Comparison of ENCODE assay signal across 8 mouse cellular contexts in the genomic region with DNA sequence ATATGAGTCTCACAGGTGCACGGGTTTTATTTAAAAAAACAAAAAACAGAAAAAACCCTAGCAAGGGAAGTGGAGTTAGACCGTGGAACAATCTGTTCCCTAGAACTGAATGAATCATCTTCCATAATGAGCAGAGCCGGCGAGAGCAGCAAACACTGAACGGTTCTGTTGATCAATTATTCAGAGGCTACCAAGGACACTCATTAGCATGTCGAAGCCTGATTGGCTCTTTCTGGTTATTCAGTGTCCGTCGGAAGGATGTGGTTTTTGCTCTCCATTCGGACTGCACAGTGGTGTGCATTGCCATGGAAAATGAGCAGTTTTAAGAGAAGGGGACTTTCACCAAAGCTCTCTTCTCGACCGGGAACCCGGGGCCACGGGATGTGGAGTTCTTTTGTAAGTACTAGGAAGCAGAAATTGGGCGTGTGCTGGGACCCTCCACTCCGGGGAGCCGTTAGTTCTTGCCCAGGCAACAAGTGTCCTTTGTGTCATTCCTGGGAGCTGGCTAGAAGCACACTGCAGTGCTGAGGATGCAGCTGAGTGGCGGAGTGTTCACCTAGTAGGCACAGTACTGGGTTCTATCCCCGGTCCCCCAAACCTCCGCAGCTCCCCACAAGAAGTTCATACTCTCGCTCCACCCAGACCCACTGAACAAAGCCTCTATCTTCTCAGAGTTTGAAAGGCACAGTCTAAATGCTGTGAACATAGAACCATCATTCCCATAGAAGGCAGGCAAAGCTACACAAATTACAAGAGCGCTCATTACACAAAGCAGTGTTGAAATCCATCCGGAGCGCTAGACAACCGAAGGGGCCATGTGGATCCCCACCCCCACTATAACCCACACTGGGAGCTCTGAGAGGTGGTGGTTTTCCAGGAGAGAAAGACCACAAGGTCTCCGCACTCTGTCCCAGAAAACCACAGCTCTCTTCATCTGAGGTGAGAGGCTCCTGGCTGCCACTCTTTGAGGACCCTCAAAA.
DNase-seq lines count a peak whose midpoint lies in the region; ATAC-seq lines count a peak whose summit lies in the region.

No protein-coding gene starts in this region.

- H3K4me1 ChIP-seq in embryonic facial prominence, embryonic 11.5 days (ENCODE audit: control insufficient read depth, insufficient read depth, low read length), result no peaks in the 10 kb centered on the region
- peaks cover 10% of the 10 kb centered on the region for H3K4me1 ChIP-seq in limb, embryonic 10.5 days

- no peak overlapping the region for H3K27ac ChIP-seq in embryonic facial prominence, embryonic 11.5 days (replicated peaks; ENCODE audit: low read depth, low read length)
- 0 out of 2 replicates have a peak overlapping the region, but pooled peaks have one; percentile 23 for H3K27ac ChIP-seq in limb, embryonic 10.5 days

- ATAC-seq in embryonic facial prominence, embryonic 11.5 days (replicated peaks; ENCODE audit: insufficient number of reproducible peaks, low FRiP score, low TSS enrichment, low read depth), result peak; percentile 78; the same call in 1 of the 2 replicates
- peak; percentile 62 for ATAC-seq in monocyte, adult 5-6 weeks (replicated peaks; ENCODE audit: insufficient number of reproducible peaks, low FRiP score, low TSS enrichment, poor library complexity, severe bottlenecking)

- intact Hi-C loops in heart, postnatal 25 days (cut with DNase I), result no loop called here

- no peak overlapping the region for H3K4me2 ChIP-seq in embryonic facial prominence, embryonic 11.5 days (ENCODE audit: low read depth, low read length)

- no peaks in the 10 kb centered on the region for H3K36me3 ChIP-seq in embryonic facial prominence, embryonic 11.5 days (replicated peaks; ENCODE audit: control insufficient read depth, insufficient read depth, low read depth, low read length)
- no peaks in the 10 kb centered on the region for H3K36me3 ChIP-seq in limb, embryonic 10.5 days

- H3K9me3 ChIP-seq in embryonic facial prominence, embryonic 11.5 days (replicated peaks; ENCODE audit: control insufficient read depth, low read length), result no peaks in the 10 kb centered on the region
- H3K9me3 ChIP-seq in limb, embryonic 10.5 days (replicated peaks), result no peaks in the 10 kb centered on the region

- peak; percentile 36 for DNase-seq in A20 (ENCODE audit: low read depth, low spot score)
- peak; percentile 69 for DNase-seq in adrenal gland, adult 2 months
- peak; percentile 47 for DNase-seq in embryonic facial prominence, embryonic 11.5 days (ENCODE audit: low spot score)
- peak; percentile 7 for DNase-seq in induced T-regulatory cell, adult 2 months (ENCODE audit: low read depth)
- DNase-seq in limb, embryonic 10.5 days (ENCODE audit: low spot score), result no peak
- DNase-seq in spleen, adult 12 weeks (ENCODE audit: low spot score), result no peak
- no peak for DNase-seq in heart, postnatal 25 days (ENCODE audit: low spot score)

- peak overlapping the region; percentile 16; the same call in 1 of the 2 replicates for H3K4me3 ChIP-seq in embryonic facial prominence, embryonic 11.5 days (ENCODE audit: low read depth, low read length)
- no peak overlapping the region for H3K4me3 ChIP-seq in limb, embryonic 10.5 days

- H3K9ac ChIP-seq in embryonic facial prominence, embryonic 11.5 days (replicated peaks; ENCODE audit: low read length), result no peak overlapping the region; the same call in 1 of the 2 replicates

- H3K27me3 ChIP-seq in embryonic facial prominence, embryonic 11.5 days (ENCODE audit: control insufficient read depth, insufficient read depth, low read length), result no peaks in the 10 kb centered on the region
- no peaks in the 10 kb centered on the region for H3K27me3 ChIP-seq in limb, embryonic 10.5 days (ENCODE audit: low read depth, poor library complexity, severe bottlenecking)

- WGBS in embryonic facial prominence, embryonic 11.5 days, result 53% methylated on average over 25 of the region's 25 CpGs
- WGBS in limb, embryonic 10.5 days, result 81% methylated on average over 25 of the region's 25 CpGs

Comparison
In these comparisons a context has a peak if more than half of its experiments do, and no peak if none do; other contexts are left out.
1. DNase-seq: peak in A20 (single experiment), adrenal gland, adult 2 months (single experiment), embryonic facial prominence, embryonic 11.5 days (single experiment) and induced T-regulatory cell, adult 2 months (single experiment); none in limb, embryonic 10.5 days (single experiment), spleen, adult 12 weeks (single experiment) and heart, postnatal 25 days (single experiment).